Mouse (Mus musculus) kidney, adult 8-10 months (tissue): ENCODE data around the gene Gm3486.
"Not testable (repeated sequence)": the region's sequence is repeated elsewhere in the genome, so short reads cannot be mapped to it uniquely, and the experiment has no call there.

Experiments used
- DNase-seq, 2 experiments: peaks; one replicate each; pipeline ENCODE4 v3.0.0; 2022

The Gm3486 gene

DNA sequence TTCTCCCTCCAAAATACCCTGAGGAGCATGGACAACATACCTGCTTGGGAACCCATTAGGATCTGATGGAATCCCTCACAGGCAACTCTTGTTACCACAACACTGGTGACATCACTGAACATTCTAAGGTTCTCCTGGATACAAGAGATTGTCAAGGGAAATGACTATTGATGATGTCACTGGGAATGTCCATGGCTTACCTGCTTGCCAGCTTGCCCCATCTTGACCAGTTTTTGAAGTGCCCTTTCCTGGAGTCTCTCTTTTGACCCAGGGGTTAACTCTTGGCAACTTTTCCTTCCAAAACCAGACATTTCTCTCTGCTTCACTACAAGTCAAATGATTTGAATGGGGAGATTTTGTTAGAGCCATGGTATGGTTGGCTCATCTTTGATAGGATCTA, at the start of gene Gm3486:
TSS of gene Gm3486 (minus strand) at position 101 of the 400 bp plus-strand sequence.
- DNase-seq = not testable (repeated sequence)

DNA sequence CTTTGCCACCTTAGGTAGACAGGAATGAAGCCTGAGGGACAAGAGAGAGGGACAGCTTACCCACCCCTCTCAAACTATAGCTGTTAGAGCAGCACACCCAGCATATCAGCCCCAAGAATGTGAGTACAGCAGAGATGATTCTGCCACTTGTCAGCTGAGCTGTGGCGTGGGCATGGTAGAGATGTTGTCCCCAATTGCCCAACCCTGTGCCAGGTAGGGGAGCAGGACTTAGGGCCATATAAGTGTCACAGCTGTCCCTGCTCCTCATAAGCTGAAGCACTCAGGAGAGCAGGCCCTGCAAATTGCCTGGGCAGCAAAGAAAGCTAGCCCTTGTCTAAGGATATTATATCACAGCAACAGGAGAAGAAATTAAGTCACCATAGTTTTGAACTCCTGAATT, 35.4 kb upstream of the Gm3486 start:
- DNase-seq = not testable (repeated sequence)

DNA sequence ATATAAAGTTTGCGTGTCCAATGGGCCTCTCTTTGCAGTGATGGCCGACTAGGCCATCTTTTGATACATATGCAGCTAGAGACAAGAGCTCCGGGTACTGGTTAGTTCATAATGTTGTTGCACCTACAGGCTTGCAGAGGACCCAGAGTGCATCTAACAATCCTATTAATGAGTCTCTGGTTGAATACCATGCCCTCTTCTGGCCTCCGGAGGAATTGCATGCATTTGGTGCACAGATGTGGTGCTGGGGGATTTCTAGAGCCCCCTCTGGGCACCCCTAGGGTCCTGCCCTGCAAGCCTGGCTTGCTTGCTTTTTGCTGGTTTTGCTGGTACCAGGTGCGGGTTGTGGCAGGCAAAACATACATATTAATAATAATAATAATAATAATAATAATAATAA, 31.4 kb upstream of the Gm3486 start:
- DNase-seq = peak in 1 of 2 experiments; percentile 2

DNA sequence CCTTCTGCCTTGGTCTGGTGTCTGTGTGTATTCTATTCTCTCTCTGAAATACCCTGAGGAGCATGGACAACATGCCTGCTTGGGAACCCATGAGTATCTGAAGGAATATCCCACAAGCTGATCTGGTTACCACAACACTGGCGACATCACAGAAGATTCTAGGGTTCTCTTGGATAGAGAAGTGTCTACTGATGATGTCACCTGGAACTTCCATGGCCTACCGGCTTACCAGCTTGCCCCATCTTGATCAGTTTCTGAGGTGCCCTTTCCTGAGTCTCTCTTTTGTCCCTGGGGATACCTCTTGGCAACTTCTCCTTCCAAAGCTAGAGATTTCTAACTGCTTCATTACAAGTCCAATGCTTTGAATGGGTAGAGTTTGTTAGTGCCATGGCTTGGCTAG, 35.9 kb downstream of the Gm3486 start, which contains the start of gene Gm7954:
TSS of gene Gm7954 (minus strand) at position 101 of the 400 bp plus-strand sequence.
- not testable (repeated sequence) for DNase-seq
